Mouse (Mus musculus) heart, embryonic 13.5 days (tissue): ENCODE measurements at regions not wholly inside any gene's neighbourhood (a gene's known extent, or its start where the extent isn't known, plus 50 kb on each side); places are given as distances from the start of the nearest gene placed in this dataset.

Experiments
- ATAC-seq: fragments of 200-750 bp; cut with Nextera tagmentation; 2 replicates; pipeline ENCODE4 v1.8.0; 2017; ENCODE audit warnings: moderate TSS enrichment; ENCODE audit not compliant: insufficient number of reproducible peaks, low FRiP score, low TSS enrichment; ENCODE audit errors: extremely low read depth
- H3K27ac ChIP-seq: fragments of 300-500 bp; sonication (generic); replicated peaks from 2 replicates; pipeline ENCODE4 v1.5.1; 2015; ENCODE audit warnings: moderate library complexity, mild to moderate bottlenecking, inconsistent platforms
- H3K27me3 ChIP-seq: fragments of 300-500 bp; sonication (generic); replicated peaks from 2 replicates; pipeline ENCODE4 v1.6.1; 2015; ENCODE audit warnings: mild to moderate bottlenecking, inconsistent platforms
- H3K36me3 ChIP-seq: fragments of 300-500 bp; sonication (generic); 2 replicates; pipeline ENCODE4 v1.6.1; 2015; ENCODE audit warnings: mild to moderate bottlenecking, inconsistent platforms
- H3K4me1 ChIP-seq: fragments of 300-500 bp; sonication (generic); 2 replicates; pipeline ENCODE4 v1.6.1; 2015; ENCODE audit warnings: inconsistent platforms
- H3K4me2 ChIP-seq: fragments of 300-500 bp; sonication (generic); 2 replicates; pipeline ENCODE4 v1.6.1; 2015; ENCODE audit warnings: inconsistent platforms, mild to moderate bottlenecking, moderate library complexity
- H3K4me3 ChIP-seq: fragments of 300-500 bp; sonication (generic); 2 replicates; pipeline ENCODE4 v1.5.1; 2015; ENCODE audit warnings: moderate library complexity, mild to moderate bottlenecking, inconsistent platforms
- H3K9ac ChIP-seq: fragments of 300-500 bp; sonication (generic); 2 replicates; pipeline ENCODE4 v1.6.1; 2015; ENCODE audit warnings: inconsistent platforms, mild to moderate bottlenecking, moderate library complexity
- H3K9me3 ChIP-seq: fragments of 300-500 bp; sonication (generic); 2 replicates; pipeline ENCODE4 v1.6.1; 2016; ENCODE audit warnings: inconsistent platforms
- WGBS: fragments of 180-500 bp; shearing (Covaris S2); methylation state at CpG from one replicate; pipeline ENCODE4 v1.1.7; 2015; ENCODE audit warnings: mixed read lengths; 5-methylcytosine and 5-hydroxymethylcytosine counted together

- Histone ChIP-seq H3K27me3 (no peaks in the 10 kb centered on the region), H3K4me2 (no peak overlapping the region), H3K4me1 (peaks cover 10% of the 10 kb centered on the region), H3K36me3 (no peaks in the 10 kb centered on the region), H3K4me3 (no peak overlapping the region), H3K9ac (no peak overlapping the region), H3K9me3 (no peaks in the 10 kb centered on the region), H3K27ac (no peak overlapping the region)
- no peak for ATAC-seq
- WGBS, result 82% methylated on average over 7 of the region's 7 CpGs
Measured at GRCm38 (mm10) chr11:105538421-105539210, 51.2 kb upstream of the Tanc2 start.

- no peak overlapping the region for H3K4me2 ChIP-seq
- H3K27me3 ChIP-seq, result no peaks in the 10 kb centered on the region
- H3K36me3 ChIP-seq, result no peaks in the 10 kb centered on the region
- ATAC-seq, result no peak
- H3K9me3 ChIP-seq, result no peaks in the 10 kb centered on the region
- H3K27ac ChIP-seq, result no peak overlapping the region
- H3K4me3 ChIP-seq, result no peak overlapping the region
- no peak overlapping the region for H3K9ac ChIP-seq
- peaks cover 12% of the 10 kb centered on the region; the same call in 1 of the 2 replicates for H3K4me1 ChIP-seq
- 79% methylated on average over 5 of the region's 5 CpGs for WGBS
Measured at GRCm38 (mm10) chr11:105532616-105533015, 57.2 kb upstream of the Tanc2 start.

GRCm38 (mm10) chr11:105530711-105531157, 59.1 kb upstream of the Tanc2 start:
- no peak overlapping the region for H3K27ac ChIP-seq
- 73% methylated on average over 10 of the region's 10 CpGs for WGBS
- ATAC-seq, result no peak

DNA sequence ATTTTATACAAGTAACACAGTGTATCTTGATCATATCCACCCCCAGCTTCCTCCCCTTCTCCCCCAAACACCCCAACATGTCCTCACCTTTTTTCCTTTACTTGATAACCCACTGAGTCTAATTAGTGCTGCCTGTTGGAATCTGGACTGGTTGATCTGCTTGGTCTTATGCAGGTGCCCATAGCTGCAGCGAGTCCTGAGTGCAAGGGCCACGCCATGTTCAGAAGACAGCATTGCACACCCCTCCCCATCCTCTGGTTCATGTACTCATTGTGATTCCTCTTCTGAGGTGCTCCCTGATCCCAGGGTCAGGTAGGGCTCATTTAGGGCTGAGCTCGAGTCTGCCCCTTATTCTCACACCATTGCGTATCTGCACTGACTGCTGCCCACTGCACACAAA, 63.7 kb upstream of the Tanc2 start:
- ATAC-seq, result no peak
- H3K27me3 ChIP-seq, result no peaks in the 10 kb centered on the region
- 83% methylated on average over 4 of the region's 4 CpGs for WGBS

More at GRCm38 (mm10) chr11:105530711-105531157, 59.1 kb upstream of the Tanc2 start:
- no peak overlapping the region for H3K9ac ChIP-seq
- no peaks in the 10 kb centered on the region for H3K9me3 ChIP-seq
- H3K4me1 ChIP-seq, result peaks cover 25% of the 10 kb centered on the region
- H3K27me3 ChIP-seq, result no peaks in the 10 kb centered on the region
- H3K4me3 ChIP-seq, result no peak overlapping the region
- no peak overlapping the region for H3K4me2 ChIP-seq
- no peaks in the 10 kb centered on the region for H3K36me3 ChIP-seq

GRCm38 (mm10) chr11:105525608-105526007, 64.2 kb upstream of the Tanc2 start:
- Histone ChIP-seq H3K9ac (peak overlapping the region; percentile 14; the same call in 1 of the 2 replicates), H3K36me3 (no peaks in the 10 kb centered on the region), H3K27ac (peak overlapping the region; percentile 78), H3K9me3 (no peaks in the 10 kb centered on the region), H3K27me3 (no peaks in the 10 kb centered on the region), H3K4me2 (peak overlapping the region; percentile 11; the same call in 1 of the 2 replicates), H3K4me1 (peaks cover 36% of the 10 kb centered on the region), H3K4me3 (no peak overlapping the region)
- peak; percentile 37; the same call in 1 of the 2 replicates for ATAC-seq
- 26% methylated on average over 5 of the region's 5 CpGs for WGBS

More for the DNA sequence above, 63.7 kb upstream of the Tanc2 start:
- no peaks in the 10 kb centered on the region for H3K36me3 ChIP-seq
- H3K4me3 ChIP-seq, result no peak overlapping the region
- peaks cover 41% of the 10 kb centered on the region for H3K4me1 ChIP-seq
- H3K9me3 ChIP-seq, result no peaks in the 10 kb centered on the region
- peak overlapping the region; percentile 78 for H3K27ac ChIP-seq
- H3K9ac ChIP-seq, result peak overlapping the region; percentile 14; the same call in 1 of the 2 replicates
- no peak overlapping the region for H3K4me2 ChIP-seq

GRCm38 (mm10) chr11:105524400-105524799, 65.4 kb upstream of the Tanc2 start:
- no peak overlapping the region for H3K4me3 ChIP-seq
- H3K27me3 ChIP-seq, result no peaks in the 10 kb centered on the region
- no peaks in the 10 kb centered on the region for H3K9me3 ChIP-seq
- no peaks in the 10 kb centered on the region for H3K36me3 ChIP-seq
- peaks cover 29% of the 10 kb centered on the region for H3K4me1 ChIP-seq
- H3K9ac ChIP-seq, result no peak overlapping the region
- no peak overlapping the region for H3K4me2 ChIP-seq
- H3K27ac ChIP-seq, result peak overlapping the region; percentile 64
- no peak for ATAC-seq
- 62% methylated on average over 8 of the region's 8 CpGs for WGBS

GRCm38 (mm10) chr11:105523765-105524164, 66.0 kb upstream of the Tanc2 start:
- H3K27me3 ChIP-seq, result no peaks in the 10 kb centered on the region

GRCm38 (mm10) chr11:105520398-105520797, 63.9 kb upstream of the March10 start:
- H3K27ac ChIP-seq, result no peak overlapping the region
- no peaks in the 10 kb centered on the region for H3K9me3 ChIP-seq
- H3K9ac ChIP-seq, result no peak overlapping the region
- ATAC-seq, result no peak
- 87% methylated on average over 3 of the region's 3 CpGs for WGBS
- H3K4me2 ChIP-seq, result no peak overlapping the region
- no peaks in the 10 kb centered on the region for H3K36me3 ChIP-seq
- peaks cover 12% of the 10 kb centered on the region for H3K4me1 ChIP-seq
- H3K4me3 ChIP-seq, result no peak overlapping the region
- no peaks in the 10 kb centered on the region for H3K27me3 ChIP-seq

More at GRCm38 (mm10) chr11:105523765-105524164, 66.0 kb upstream of the Tanc2 start:
- no peaks in the 10 kb centered on the region for H3K9me3 ChIP-seq
- H3K9ac ChIP-seq, result no peak overlapping the region
- H3K36me3 ChIP-seq, result no peaks in the 10 kb centered on the region
- peaks cover 29% of the 10 kb centered on the region for H3K4me1 ChIP-seq
- H3K27ac ChIP-seq, result no peak overlapping the region
- no peak overlapping the region for H3K4me2 ChIP-seq
- ATAC-seq, result no peak
- WGBS, result 54% methylated on average over 8 of the region's 8 CpGs
- no peak overlapping the region for H3K4me3 ChIP-seq

DNA sequence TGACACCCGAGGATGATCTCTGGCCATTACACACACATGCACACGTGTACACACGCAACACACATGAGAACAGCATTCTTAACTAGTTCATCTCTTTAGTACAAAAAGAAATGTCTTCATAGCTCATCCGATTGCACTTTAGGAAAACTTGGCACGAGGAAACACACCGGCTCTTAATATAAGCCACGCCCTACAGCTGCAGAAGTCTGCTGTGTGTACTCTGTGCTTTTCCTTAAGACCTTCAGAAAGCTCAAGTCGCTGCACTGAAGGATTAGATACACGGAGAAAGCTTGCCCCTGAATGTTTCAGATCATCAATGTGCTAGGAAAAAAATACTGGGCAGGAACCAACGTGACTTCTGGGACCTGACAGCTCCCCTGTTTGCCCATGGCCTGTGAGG, 56.7 kb upstream of the March10 start:
- Histone ChIP-seq H3K27me3 (no peaks in the 10 kb centered on the region), H3K4me1 (peaks cover 39% of the 10 kb centered on the region), H3K9ac (no peak overlapping the region), H3K9me3 (no peaks in the 10 kb centered on the region), H3K4me2 (no peak overlapping the region), H3K36me3 (no peaks in the 10 kb centered on the region), H3K4me3 (no peak overlapping the region), H3K27ac (no peak overlapping the region)
- 76% methylated on average over 10 of the region's 10 CpGs for WGBS
- ATAC-seq, result no peak

- Histone ChIP-seq H3K27ac (peak overlapping the region; percentile 9), H3K9me3 (no peaks in the 10 kb centered on the region), H3K4me3 (no peak overlapping the region), H3K36me3 (no peaks in the 10 kb centered on the region), H3K27me3 (no peaks in the 10 kb centered on the region), H3K4me1 (peaks cover 65% of the 10 kb centered on the region), H3K9ac (no peak overlapping the region), H3K4me2 (no peak overlapping the region)
- ATAC-seq, result no peak
- 50% methylated on average over 4 of the region's 4 CpGs for WGBS
Measured at GRCm38 (mm10) chr11:105510626-105511025, 54.1 kb upstream of the March10 start.

DNA sequence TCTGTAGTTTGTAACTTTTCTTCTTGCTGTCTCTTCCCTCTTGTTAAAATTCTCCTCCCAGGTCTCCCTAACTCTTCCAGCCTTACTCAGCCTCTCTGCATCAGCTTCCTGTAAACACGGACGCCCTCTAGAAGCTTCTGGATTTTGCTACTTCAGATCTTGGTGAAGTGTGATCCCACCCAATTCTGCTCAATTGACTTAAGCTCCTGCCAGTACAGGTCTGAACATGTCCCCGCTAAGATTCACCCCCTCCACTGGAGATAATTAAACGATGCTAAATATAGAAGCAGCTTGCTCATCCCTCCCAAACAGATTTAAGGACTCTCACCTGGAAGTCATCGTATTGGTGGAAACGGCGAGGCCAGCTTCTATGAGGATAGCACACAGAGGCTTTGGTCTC, 53.5 kb upstream of the March10 start:
- Histone ChIP-seq H3K27me3 (no peaks in the 10 kb centered on the region), H3K4me3 (no peak overlapping the region), H3K9me3 (no peaks in the 10 kb centered on the region), H3K4me1 (peaks cover 71% of the 10 kb centered on the region), H3K36me3 (no peaks in the 10 kb centered on the region), H3K9ac (no peak overlapping the region), H3K4me2 (no peak overlapping the region), H3K27ac (peak overlapping the region; percentile 9)
- no peak for ATAC-seq
- 35% methylated on average over 7 of the region's 7 CpGs for WGBS

- H3K4me1 ChIP-seq, result peaks cover 77% of the 10 kb centered on the region
- ATAC-seq, result no peak
- WGBS, result 57% methylated on average over 7 of the region's 7 CpGs
- peak overlapping the region; percentile 75 for H3K27ac ChIP-seq
- H3K9ac ChIP-seq, result peak overlapping the region; percentile 50; the same call in 1 of the 2 replicates
- no peak overlapping the region for H3K4me3 ChIP-seq
- H3K36me3 ChIP-seq, result no peaks in the 10 kb centered on the region
- no peaks in the 10 kb centered on the region for H3K27me3 ChIP-seq
- no peaks in the 10 kb centered on the region for H3K9me3 ChIP-seq
- peak overlapping the region; percentile 45 for H3K4me2 ChIP-seq
Measured at GRCm38 (mm10) chr11:105508660-105509038, 52.1 kb upstream of the March10 start.
